Mouse (Mus musculus): ENCODE results near the gene Ldhc.

Ldhc gene

GRCm38 (mm10) chr7:46899343-46899742, 38.3 kb downstream of the Ldhc start:
- in situ Hi-C loops (cut with MboI; ENCODE audit: low sequenced_read_pairs) = no loop called here

DNA sequence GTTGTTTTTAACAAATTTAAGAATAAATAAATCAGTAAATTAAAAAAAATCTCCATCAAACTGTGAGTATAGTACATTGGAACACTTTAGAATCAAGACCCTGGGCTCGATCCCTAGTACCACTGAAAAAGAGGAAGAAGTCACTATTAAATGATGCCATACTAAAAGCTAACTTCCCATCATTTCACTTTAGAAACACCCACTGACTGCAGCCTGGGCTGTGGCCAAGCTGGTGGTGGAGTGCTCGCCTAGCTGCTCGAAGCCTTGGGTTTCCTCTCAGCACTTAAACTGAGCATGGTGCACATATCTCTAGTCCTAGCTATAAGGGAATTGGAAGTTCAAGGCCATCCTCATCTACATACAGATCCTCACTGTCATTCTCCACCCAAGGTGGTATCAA, 50.2 kb downstream of the Ldhc start:
- in situ Hi-C loops (cut with MboI; ENCODE audit: low sequenced_read_pairs) = no loop called here

- in situ Hi-C loops (cut with MboI; ENCODE audit: low sequenced_read_pairs) = no loop called here
Measured at GRCm38 (mm10) chr7:46916376-46916775, 55.4 kb downstream of the Ldhc start.

DNA sequence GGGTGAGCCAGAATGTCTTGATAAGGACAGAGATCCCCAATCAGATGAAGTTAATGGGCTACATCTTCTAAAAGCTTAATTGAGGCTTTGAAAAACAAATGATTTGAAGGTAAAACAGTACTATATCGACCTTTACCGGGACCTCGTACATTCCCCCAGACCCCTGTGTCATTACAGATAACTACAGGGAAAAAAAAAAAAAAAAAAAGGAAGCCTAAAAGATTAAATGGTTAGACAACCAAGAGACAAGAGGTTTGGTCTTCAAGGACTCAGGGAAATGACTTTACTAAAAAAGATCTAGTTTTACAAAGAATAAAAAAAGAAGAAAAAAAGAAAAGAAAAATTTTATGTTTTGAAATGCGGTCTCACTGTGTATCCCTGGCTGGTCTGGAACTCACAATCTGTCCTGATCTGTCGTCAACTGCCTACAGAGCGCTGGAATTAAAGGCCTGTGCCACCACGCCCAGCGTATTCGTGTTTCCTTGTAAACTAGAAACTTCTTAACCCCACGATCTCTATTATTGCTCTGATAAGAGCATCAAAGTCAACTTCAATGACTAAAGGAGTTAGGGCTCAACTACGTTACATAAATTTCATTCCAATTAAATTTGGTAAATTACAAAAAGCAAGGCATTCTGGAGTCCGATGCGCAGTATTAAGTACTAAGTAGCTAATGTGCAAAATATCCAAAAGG, 57.8 kb downstream of the Ldhc start:
- in situ Hi-C loops (cut with MboI; ENCODE audit: low sequenced_read_pairs) = no loop called here

GRCm38 (mm10) chr7:46919551-46920176, 58.7 kb downstream of the Ldhc start, which contains the start of gene Tsg101:
TSS of gene Tsg101 (minus strand) at chr7:46919969.
- in situ Hi-C loops (cut with MboI; ENCODE audit: low sequenced_read_pairs) = no loop called here

- in situ Hi-C loops (cut with MboI; ENCODE audit: low sequenced_read_pairs) = no loop called here
Measured at GRCm38 (mm10) chr7:46922075-46922474, 61.1 kb downstream of the Ldhc start.

Data from CH12F3 (cell line).